Mouse (Mus musculus): ENCODE data around the gene Upf1. TPM values are rescaled to one million over a fixed set of nuclear protein-coding genes. Genes with fewer than 3 reads are reported as not detected.
A peak's percentile ranks its signal among the peaks of the same experiment; 100 is the strongest.

Upf1 gene
- total and polyA plus RNA-seq, 2 experiments from 2014 or later: 9.7 to 45.4 TPM

DNA sequence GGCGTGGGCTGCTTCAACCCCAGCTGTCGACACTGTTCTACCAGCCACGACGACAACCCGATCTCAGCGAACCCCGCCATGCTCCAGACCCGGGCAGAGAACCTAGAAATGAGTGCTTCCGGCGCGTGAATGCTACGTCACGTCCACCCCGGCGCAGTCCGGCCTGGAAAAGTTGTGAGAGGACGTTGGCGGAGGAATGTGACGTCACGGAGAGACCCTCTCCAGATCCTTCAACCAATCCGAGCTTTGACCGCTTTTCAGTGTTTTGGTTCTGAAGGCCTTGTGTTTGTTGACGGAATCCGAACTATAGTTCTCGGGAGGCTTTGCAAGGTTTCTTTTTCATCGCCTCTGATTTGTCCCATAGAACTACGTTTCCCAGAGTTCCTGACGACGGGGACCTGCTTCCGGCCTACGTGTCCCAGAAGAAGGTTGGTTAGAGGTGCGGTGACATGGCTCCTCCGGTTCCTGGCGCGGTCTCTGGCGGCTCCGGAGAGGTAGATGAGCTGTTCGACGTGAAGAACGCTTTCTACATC lies 50.7 kb downstream of the Upf1 start, which contains the start of the genes Ddx49 and Cope:
Gene Ddx49, minus strand, starts transcription at position 132 of the 533 bp plus-strand sequence.
Gene Cope, plus strand, starts transcription at position 161 of the 533 bp plus-strand sequence.
- no peak for TF ChIP-seq CTCF (IDR thresholded peaks at IDR 0.05)
- H3K4me3 ChIP-seq (ENCODE audit: low read depth, low read length): peak within 1 kb of the TSS; percentile 78
- H3K27ac ChIP-seq (ENCODE audit: low read depth, low read length): peak within 1 kb of the TSS; percentile 62
- H3K4me1 ChIP-seq (ENCODE audit: insufficient read depth, low read length): peaks cover 11% of the 10 kb centered on the region
- peaks cover 39% of the 10 kb centered on the region for H3K36me3 ChIP-seq (ENCODE audit: insufficient read depth, low read length)
- ATAC-seq (ENCODE audit: low FRiP score) (peak; percentile 89), DNase-seq (ENCODE audit: low spot score) (peak; percentile 97)
- peak within 1 kb of the TSS; percentile 75 for H3K9ac ChIP-seq (replicated peaks; ENCODE audit: low read length, poor library complexity, severe bottlenecking)
- H3K9me3 ChIP-seq (ENCODE audit: low read length): no peaks in the 10 kb centered on the region
- WGBS: under 1% methylated on average over 40 of the region's 40 CpGs
- no peaks in the 10 kb centered on the region for H3K27me3 ChIP-seq (ENCODE audit: insufficient read depth, low read length)
- H3K4me2 ChIP-seq (ENCODE audit: low read depth, low read length, poor library complexity, severe bottlenecking): peak within 1 kb of the TSS; percentile 91

DNA sequence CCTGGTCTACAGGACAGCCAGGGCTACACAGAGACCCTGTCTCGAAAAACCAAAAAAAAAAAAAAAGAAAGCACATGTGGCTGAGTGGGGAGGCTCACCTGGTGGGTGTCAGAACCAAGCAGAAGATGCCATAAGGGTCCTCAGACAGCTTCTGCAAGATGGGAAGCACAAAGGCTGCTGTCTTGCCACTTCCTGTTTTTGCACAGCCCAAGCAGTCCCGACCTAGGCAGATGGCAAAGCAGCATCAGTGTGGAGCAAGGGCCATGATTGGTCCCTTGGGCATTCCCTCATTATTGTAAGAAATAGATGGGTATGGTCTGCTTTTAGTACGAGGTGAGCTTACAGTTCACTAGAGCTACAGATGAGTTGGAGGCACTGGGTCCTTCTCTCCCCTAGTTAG lies 52.2 kb downstream of the Upf1 start:
- Histone ChIP-seq H3K9ac (replicated peaks; ENCODE audit: low read length, poor library complexity, severe bottlenecking) (no peak overlapping the region), H3K27ac (ENCODE audit: low read depth, low read length) (no peak overlapping the region), H3K4me2 (ENCODE audit: low read depth, low read length, poor library complexity, severe bottlenecking) (no peak overlapping the region), H3K27me3 (ENCODE audit: insufficient read depth, low read length) (no peaks in the 10 kb centered on the region), H3K4me3 (ENCODE audit: low read depth, low read length) (no peak overlapping the region), H3K4me1 (ENCODE audit: insufficient read depth, low read length) (peaks cover 11% of the 10 kb centered on the region), H3K36me3 (ENCODE audit: insufficient read depth, low read length) (peaks cover 44% of the 10 kb centered on the region), H3K9me3 (ENCODE audit: low read length) (no peaks in the 10 kb centered on the region)
- 85% methylated on average over 3 of the region's 3 CpGs for WGBS
- ATAC-seq (ENCODE audit: low FRiP score) (no peak), DNase-seq (ENCODE audit: low spot score) (no peak)
- TF ChIP-seq CTCF (IDR thresholded peaks at IDR 0.05): no peak

DNA sequence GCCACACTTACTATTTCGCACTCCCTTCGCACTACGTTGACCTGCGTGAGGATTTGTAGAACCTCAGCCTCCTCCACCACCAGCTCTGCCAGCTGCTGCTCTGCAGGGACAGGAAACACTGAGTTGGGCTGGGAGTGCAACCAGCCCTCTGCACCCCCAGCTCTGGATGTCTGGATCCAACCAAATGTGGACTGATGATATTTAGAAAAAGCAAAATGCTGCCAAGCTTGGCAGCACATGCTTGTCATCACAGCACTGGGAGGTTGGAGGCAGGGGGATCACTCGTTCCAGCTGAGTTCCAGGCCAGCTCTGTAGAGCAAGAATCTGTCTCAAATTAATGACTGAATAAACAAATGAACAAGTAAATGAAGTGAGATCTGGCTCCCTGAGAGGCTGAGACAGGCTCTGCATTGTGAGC lies 59.1 kb downstream of the Upf1 start:
- peaks cover 69% of the 10 kb centered on the region for H3K36me3 ChIP-seq (ENCODE audit: insufficient read depth, low read length)
- no peak overlapping the region for H3K27ac ChIP-seq (ENCODE audit: low read depth, low read length)
- WGBS: 71% methylated on average over 5 of the region's 5 CpGs
- no peaks in the 10 kb centered on the region for H3K27me3 ChIP-seq (ENCODE audit: insufficient read depth, low read length)
- H3K9me3 ChIP-seq (ENCODE audit: low read length): no peaks in the 10 kb centered on the region
- no peak for ATAC-seq (ENCODE audit: low FRiP score)
- no peak overlapping the region for H3K4me2 ChIP-seq (ENCODE audit: low read depth, low read length, poor library complexity, severe bottlenecking)
- no peak for TF ChIP-seq CTCF (IDR thresholded peaks at IDR 0.05)
- H3K9ac ChIP-seq (replicated peaks; ENCODE audit: low read length, poor library complexity, severe bottlenecking): 0 out of 2 replicates have a peak overlapping the region, but pooled peaks have one; percentile 24
- H3K4me1 ChIP-seq (ENCODE audit: insufficient read depth, low read length): no peaks in the 10 kb centered on the region
- no peak for DNase-seq (ENCODE audit: low spot score)
- H3K4me3 ChIP-seq (ENCODE audit: low read depth, low read length): no peak overlapping the region

DNA sequence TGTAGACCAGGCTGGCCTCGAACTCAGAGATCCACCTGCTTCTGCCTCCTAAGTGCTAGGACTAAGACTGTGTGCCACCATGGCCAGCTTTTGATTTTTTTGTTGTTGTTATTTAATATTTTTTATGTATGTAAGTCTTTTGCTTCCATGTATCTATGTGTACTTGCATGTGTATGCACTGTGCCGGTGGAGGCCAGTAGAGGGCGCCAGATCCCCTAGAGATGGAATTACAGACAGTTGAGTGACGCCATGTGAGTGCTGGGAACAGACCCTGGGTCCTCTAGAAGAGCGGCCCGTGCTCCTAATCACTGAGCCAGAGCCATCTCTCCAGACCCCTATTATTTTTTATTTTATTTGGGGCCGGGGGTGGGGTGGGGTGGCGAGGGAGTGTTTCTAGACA lies 66.3 kb downstream of the Upf1 start:
- DNase-seq (ENCODE audit: low spot score) (no peak), ATAC-seq (ENCODE audit: low FRiP score) (no peak)
- H3K27me3 ChIP-seq (ENCODE audit: insufficient read depth, low read length): no peaks in the 10 kb centered on the region
- H3K9ac ChIP-seq (replicated peaks; ENCODE audit: low read length, poor library complexity, severe bottlenecking): no peak overlapping the region
- no peak overlapping the region for H3K27ac ChIP-seq (ENCODE audit: low read depth, low read length)
- 90% methylated on average over 8 of the region's 8 CpGs for WGBS
- TF ChIP-seq CTCF (IDR thresholded peaks at IDR 0.05): peak; percentile 32
- H3K4me1 ChIP-seq (ENCODE audit: insufficient read depth, low read length): no peaks in the 10 kb centered on the region
- H3K4me2 ChIP-seq (ENCODE audit: low read depth, low read length, poor library complexity, severe bottlenecking): no peak overlapping the region
- H3K36me3 ChIP-seq (ENCODE audit: insufficient read depth, low read length): peaks cover 11% of the 10 kb centered on the region
- H3K4me3 ChIP-seq (ENCODE audit: low read depth, low read length): no peak overlapping the region
- no peaks in the 10 kb centered on the region for H3K9me3 ChIP-seq (ENCODE audit: low read length)

DNA sequence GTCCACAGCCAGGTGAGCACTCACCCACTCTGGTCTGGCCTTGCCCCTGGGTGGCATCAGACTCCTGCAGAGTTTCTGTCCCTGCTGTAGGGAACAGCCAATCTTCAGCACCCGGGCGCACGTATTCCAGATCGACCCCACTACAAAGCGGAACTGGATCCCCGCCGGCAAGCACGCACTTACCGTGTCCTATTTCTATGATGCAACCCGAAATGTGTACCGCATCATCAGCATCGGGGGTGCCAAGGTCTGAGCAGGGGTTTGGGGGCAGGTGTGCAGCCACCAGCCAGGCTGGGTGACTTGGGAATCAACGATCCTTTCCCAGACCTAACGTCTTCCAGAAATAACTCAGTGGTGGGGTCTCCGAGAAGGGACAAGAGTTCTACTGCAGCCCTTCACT lies 67.8 kb downstream of the Upf1 start:
- no peak overlapping the region for H3K4me2 ChIP-seq (ENCODE audit: low read depth, low read length, poor library complexity, severe bottlenecking)
- no peak for TF ChIP-seq CTCF (IDR thresholded peaks at IDR 0.05)
- DNase-seq (ENCODE audit: low spot score) (no peak), ATAC-seq (ENCODE audit: low FRiP score) (no peak)
- H3K4me3 ChIP-seq (ENCODE audit: low read depth, low read length): no peak overlapping the region
- H3K27me3 ChIP-seq (ENCODE audit: insufficient read depth, low read length): no peaks in the 10 kb centered on the region
- H3K27ac ChIP-seq (ENCODE audit: low read depth, low read length): no peak overlapping the region
- no peak overlapping the region for H3K9ac ChIP-seq (replicated peaks; ENCODE audit: low read length, poor library complexity, severe bottlenecking)
- H3K4me1 ChIP-seq (ENCODE audit: insufficient read depth, low read length): no peaks in the 10 kb centered on the region
- 96% methylated on average over 15 of the region's 15 CpGs for WGBS
- no peaks in the 10 kb centered on the region for H3K9me3 ChIP-seq (ENCODE audit: low read length)
- H3K36me3 ChIP-seq (ENCODE audit: insufficient read depth, low read length): peaks cover 3% of the 10 kb centered on the region; the same call in 1 of the 2 replicates

DNA sequence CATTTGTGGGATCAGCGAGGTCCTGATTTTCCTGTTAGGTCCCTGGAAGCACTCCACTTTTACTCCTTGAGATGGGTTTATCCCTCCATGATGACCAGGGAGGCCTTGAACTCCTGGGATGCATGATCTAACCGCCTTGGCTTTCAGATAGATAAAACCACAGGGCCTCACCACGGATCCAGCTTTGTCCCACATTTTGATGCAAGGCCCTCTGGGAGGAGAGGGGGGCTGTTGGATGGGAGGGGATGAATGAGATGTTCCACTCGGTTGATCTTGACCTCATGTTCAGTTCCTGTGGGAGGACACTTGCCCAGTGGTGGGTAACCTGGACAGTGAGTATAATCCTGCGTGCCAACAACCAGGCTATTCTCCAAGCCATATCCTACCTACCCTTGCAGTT lies 68.7 kb downstream of the Upf1 start:
- TF ChIP-seq CTCF (IDR thresholded peaks at IDR 0.05): no peak
- Histone ChIP-seq H3K9me3 (ENCODE audit: low read length) (no peaks in the 10 kb centered on the region), H3K36me3 (ENCODE audit: insufficient read depth, low read length) (peaks cover 3% of the 10 kb centered on the region; the same call in 1 of the 2 replicates), H3K27me3 (ENCODE audit: insufficient read depth, low read length) (no peaks in the 10 kb centered on the region), H3K9ac (replicated peaks; ENCODE audit: low read length, poor library complexity, severe bottlenecking) (no peak overlapping the region), H3K27ac (ENCODE audit: low read depth, low read length) (no peak overlapping the region), H3K4me3 (ENCODE audit: low read depth, low read length) (no peak overlapping the region), H3K4me1 (ENCODE audit: insufficient read depth, low read length) (no peaks in the 10 kb centered on the region), H3K4me2 (ENCODE audit: low read depth, low read length, poor library complexity, severe bottlenecking) (no peak overlapping the region)
- ATAC-seq (ENCODE audit: low FRiP score): no peak
- 59% methylated on average over 5 of the region's 5 CpGs for WGBS
- no peak for DNase-seq (ENCODE audit: low spot score)
